Mouse (Mus musculus) liver, adult 2 months (tissue): Measurements from ENCODE around the gene Gfra1.

ENCODE experiments used
- CTCF ChIP-seq: fragments of 200-500 bp; IDR thresholded peaks from 2 replicates; pipeline ENCODE4 v1.5.1; 2011; ENCODE audit warnings: low read depth, low read length, control low read depth
- POLR2A ChIP-seq: fragments of 200-500 bp; IDR thresholded peaks from 2 replicates; pipeline ENCODE4 v1.6.1; 2011; ENCODE audit warnings: low read length, control low read depth; ENCODE audit not compliant: insufficient read depth; ENCODE audit errors: extremely low read depth

GRCm38 (mm10) chr19:58460361-58461022, 4.8 kb upstream of the Gfra1 start:
- TF ChIP-seq CTCF (no peak), POLR2A (no peak)
